Mouse (Mus musculus): ENCODE results near the gene Fam50b.

Gene Fam50b

DNA sequence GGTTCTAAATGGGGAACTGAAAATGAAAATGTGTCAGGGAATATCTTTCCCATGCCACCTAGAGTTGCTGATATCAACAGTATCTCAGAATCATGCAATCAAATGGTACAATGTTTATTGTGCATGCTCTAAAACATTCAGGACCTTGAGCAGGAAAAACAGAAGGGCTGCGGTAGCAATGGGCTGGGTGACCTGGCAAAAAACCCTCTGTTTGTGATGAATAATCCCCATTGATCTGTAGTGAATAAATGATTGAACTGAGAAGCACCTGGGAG is 4.0 kb downstream of the Fam50b start:
- DNase-seq (ENCODE audit: low read depth, low spot score), result no peak

DNA sequence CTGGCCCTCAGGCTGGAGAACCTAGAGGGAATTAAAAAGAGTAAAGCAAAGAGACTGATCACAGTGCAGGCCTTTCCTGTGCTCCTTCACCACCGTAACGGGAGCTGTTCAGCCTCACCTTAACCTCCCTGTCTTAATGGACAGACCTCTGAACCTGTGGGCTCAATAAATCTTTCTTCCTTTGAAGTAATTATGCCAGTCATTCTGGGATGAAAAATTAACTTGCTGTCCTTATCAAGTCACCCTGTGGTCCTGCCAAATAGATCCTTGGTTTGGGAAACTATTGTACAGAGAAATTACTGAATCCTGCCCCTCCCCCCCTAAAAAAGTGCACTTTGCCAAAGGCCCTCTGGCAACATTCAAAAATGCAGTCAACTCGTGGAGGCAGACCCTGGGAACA is 4.4 kb downstream of the Fam50b start:
- no peak for DNase-seq (ENCODE audit: low read depth, low spot score)

DNA sequence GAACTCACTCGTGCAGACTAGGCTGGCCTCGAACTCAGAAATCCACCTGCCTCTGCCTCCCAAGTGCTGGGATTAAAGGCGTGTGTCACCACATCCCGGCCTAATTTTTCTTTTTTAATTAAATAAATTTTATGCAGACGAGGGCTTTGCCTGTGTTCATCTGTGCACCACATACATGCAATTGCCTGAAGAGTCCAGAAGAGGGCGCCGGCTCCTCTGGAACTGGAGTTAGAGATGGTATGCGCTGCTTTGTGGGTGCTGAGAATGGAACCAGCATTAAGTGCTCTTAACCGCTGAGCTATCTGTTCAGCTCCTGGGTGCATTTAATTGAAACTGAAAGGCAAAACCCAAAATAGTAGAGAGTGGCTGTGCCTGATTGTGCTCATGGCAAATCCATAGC is 6.6 kb downstream of the Fam50b start:
- no peak for DNase-seq (ENCODE audit: low read depth, low spot score)

DNA sequence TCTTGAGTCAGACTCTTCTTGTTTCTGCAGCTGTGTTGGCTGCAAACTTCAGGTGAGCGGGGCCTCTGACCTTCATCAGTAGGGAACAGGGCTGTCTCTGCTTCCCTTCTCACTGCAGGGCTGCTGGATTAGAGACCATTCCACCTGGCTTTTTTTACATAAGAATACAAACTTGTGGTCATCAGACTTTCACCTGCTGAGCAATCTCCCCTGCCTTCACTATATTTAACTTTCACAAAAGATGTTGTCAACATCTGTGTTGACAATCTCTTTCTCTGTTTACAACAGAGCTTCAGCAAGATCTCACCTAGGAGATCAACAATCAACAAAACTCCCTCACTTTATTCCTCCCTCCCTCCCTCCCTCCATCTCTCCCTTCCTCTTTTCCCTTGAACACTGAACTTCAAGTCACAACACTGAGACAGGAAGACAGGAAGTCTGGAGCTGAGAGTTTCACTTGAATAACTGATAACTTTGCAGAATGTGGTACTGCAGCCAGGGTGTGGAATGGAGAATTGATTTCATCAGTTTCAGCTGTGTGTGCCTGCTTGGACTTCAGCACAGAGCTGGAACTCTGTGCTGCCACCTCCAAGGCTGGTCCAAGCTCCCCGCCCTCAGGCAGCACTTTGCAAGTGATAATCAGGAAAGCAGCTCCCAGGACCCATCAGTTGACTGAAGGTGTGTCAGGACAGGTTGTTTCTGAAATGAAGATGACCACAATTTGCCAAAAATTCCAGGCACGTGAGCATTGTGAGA is 7.3 kb downstream of the Fam50b start:
- no peak for DNase-seq (ENCODE audit: low read depth, low spot score)

DNA sequence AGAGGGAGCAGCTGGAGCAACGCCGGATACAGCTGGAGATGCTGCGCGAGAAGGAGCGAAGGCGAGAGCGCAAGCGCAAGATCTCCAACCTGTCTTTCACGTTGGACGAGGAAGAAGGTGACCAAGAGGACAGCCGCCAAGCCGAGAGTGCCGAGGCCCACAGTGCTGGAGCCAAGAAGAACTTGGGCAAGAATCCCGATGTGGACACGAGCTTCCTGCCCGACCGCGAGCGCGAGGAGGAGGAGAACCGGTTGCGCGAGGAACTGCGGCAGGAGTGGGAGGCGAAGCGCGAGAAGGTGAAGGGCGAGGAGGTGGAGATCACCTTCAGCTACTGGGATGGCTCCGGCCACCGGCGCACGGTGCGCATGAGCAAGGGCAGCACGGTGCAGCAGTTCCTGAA is 12.2 kb downstream of the Fam50b start:
- no peak for DNase-seq (ENCODE audit: low read depth, low spot score)

DNA sequence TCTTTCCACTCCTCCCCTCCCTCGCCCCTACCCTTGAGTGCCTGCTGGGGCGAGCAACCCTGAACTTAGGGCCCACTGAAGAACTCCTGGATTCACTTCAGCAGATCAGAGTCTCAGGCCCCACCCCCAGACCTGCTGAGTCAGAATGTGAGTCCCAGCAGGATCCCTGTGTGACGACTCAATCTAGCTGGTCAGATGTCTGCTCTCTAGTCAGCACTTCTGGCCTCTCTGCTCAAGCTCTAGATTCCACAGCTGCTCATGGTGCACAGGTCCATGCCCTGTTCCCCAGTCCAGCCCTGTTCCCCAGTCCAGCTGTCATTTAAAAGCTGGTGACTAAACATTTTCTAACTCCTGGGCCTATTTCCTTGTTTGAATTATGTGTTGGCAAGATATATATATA is 13.9 kb downstream of the Fam50b start:
- no peak for DNase-seq (ENCODE audit: low read depth, low spot score)

DNA sequence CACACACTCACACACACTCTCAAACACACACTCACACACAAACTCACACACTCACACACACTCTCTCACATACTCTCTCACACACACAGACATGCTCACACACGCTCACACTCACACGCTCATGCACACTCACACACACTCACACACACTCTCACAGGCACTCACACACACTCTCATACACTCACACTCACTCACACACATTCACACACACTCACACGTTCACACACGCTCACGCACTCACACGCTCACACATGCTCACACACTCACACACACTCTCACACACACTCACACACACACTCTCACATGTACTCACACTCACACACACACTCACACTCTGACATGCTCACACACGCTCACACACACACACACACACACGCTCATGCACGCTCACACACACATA is 24.6 kb downstream of the Fam50b start:
- DNase-seq (ENCODE audit: low read depth, low spot score), result no peak

DNA sequence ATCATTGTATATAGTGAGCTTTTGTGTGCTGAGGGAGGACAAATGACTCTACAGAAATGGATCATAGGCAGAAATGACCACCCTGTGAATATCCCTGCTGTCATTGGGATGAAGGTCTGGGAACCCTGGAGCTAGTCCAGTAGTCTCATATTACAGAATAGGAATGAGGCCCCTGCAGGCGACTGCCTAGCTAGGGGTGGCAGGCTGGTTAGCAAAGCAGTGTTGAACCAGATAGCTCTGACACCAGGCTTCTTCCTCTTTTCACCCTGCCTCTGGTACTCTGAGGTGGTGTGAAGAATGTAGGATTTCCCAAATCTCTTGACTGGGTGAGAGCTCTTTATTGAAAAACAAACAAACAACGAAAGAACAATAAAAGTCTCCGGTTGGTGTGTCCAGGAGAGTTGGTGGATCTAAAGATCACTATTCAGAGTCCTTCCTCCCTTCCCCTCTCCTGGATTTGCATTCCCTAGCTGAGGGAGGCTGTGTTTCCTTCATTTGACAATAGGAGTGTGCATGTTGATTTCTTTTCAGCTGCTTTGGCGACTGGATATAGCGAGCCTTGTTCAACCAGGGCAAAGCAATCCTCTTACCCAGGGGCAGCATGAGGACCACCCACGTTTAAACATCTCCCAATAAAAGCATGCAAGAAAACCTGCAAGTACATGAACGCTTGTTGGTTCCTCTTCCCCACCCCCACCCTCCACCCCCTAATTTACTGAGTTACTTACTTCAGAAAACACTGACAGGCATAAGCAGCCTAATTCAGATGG is 26.1 kb downstream of the Fam50b start:
- DNase-seq (ENCODE audit: low read depth, low spot score), result no peak

DNA sequence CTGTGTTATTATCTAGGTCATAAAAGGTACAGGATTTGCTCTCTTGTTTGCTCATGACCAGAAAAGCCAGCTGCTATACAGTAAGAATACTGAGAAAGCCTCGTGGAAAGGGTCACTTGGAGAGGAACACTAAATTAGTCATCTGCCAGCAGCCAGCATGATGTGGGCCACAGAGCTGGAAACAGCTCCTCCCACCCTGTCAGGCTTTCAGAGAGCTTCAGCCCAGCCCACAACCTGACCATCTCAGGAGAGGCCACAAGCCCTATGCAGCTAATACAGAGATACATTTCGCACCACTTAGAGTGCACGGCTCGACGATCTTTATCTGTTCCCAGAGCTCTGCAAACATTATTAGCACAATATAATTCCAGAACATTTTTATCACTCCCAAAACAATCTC is 27.5 kb downstream of the Fam50b start:
- no peak for DNase-seq (ENCODE audit: low read depth, low spot score)

DNA sequence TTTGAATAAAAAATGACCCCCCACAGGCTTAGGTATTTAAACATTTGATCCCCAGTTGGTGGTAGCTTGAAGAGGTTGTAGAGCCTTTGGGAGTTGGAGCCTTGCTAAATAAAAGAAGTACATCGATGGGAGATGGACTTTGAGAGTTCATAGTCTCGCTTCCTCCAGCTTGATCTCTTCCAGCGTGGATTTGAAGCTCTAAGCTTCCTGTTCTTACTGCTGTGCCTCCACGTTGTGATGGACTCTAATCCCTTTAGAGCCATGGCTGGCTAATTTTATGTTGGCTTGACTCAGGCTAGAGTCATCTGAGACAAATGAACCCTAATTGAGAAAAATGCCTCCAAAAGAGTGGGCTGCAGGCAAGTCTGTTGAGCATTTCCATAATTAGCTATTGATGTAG is 28.2 kb downstream of the Fam50b start:
- no peak for DNase-seq (ENCODE audit: low read depth, low spot score)

DNA sequence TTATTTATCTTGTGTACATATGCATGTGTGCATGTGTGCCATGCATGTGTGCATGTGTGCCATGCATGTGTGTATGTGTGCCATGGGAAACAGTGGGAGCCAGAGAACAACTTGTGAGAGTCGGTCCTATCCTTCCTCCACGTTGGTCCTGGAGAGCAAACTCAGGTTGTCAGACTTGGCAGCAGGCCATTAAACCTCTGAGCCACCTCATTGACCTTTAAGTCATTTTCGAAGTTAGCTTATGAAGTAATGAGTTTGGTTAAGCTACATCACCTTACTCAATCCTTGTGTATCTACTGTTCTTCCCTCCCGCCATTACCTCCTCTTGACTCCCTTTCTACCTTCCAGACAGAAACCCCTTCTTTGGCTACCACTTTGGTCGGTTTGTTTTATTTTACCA is 30.6 kb downstream of the Fam50b start:
- no peak for DNase-seq (ENCODE audit: low read depth, low spot score)

DNA sequence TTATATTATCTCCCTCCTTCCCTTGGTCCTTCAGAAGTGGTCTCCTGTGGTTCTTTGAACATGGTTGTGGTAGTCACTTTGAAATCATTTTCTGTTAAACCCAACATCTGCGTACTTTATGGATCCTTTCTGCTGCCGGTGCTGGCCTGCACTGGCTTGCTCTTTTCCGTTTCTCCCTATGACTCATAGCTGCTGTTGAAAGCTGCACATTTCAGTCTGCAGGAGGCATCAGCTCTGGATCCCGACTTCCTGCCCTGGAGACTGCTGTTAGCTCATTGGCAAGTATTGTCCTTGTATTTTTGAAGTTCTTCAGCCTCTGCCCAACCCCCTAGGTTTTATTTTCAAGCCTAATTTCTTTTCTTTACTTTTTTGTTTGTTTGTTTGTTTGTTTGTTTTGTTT is 31.9 kb downstream of the Fam50b start:
- no peak for DNase-seq (ENCODE audit: low read depth, low spot score)

DNA sequence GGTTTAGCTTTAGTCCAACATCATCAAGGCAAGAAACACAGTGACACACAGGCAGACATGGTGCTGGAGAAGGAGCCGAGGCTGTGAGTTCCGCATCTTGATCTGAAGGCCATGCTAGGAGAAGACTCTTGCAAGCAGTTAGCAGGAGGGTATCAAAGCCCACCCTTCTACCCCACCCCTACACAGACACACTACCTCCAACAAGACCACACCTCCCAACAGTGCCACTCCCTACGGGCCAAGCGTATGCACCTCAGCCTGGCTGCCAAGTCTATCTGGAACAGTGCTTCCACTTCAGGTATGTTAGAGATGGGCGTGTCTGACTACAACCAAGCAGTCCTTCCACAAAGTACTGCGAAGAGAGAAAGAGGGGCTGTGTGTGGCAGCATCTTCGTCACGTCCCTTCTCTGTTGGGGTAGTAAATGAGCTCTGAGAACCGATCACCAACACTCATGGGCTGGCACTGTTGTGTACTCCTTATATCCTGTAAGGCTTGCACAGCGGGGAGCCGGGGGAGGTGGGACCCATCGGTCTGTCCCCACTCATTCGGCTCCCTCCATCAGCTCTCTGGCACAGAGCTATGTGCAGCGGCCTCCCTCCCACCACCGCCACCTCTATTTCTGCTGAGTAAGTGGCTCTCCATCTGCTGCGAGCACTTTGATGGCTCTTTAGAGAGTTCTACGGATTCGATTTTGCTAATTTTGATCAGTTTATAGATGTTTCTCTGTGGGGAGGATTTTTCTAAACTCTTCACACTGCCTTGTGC is 33.1 kb downstream of the Fam50b start:
- no peak for DNase-seq (ENCODE audit: low read depth, low spot score)

DNA sequence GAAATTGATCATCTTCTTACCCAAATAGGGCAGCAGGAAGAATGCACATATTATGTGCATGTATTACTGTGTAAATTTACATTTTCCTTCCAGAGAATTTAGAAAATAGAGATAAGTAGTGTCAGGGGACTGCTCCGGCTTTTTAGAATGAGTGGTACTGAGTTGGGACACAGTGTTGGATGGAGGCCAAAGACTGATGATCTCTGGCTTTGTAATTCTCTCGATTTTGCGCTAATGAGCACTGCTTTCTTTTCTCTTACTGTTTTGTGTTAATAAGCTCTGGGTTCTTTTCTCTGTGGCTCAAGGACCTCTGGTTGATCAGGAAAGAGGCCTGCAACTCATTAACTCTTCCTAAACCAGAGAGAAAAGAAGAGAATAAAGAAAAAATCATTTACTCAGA is 42.1 kb downstream of the Fam50b start:
- no peak for DNase-seq (ENCODE audit: low read depth, low spot score)

DNA sequence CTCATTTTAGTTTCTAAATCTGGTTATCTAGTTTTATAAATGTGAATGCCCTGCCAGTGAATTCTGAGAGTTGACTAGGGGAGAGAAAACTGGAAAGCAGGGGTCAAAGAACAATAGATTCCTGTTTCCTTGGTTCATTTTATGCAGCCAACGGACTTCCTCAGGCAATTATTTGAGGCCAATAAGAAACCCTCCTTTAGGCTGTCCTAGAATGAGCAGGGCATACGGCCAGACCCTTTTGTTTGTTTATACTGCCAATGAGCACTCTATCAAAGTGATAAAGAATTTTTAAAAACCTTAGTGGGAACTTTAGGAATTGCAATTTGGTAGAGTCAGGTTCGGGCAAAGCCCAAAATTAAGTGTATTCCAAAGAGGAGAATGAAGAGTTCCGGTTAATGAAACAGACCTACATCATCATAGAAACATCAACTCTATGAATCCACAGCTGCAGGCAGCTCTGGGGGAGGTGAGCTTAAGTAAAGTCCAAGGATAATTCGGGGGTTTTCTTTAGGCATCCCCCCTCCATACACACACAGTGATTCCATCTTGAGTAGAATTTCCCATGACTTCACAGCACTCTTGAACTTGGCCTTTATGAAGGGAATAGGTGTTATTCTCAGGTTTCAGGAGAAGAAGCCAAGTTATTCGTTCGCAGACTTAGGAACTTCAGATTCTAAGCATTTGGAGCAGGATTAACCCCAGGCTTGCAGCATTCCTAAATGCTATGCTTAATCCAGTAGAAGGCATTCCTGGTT is 46.4 kb downstream of the Fam50b start:
- no peak for DNase-seq (ENCODE audit: low read depth, low spot score)

DNA sequence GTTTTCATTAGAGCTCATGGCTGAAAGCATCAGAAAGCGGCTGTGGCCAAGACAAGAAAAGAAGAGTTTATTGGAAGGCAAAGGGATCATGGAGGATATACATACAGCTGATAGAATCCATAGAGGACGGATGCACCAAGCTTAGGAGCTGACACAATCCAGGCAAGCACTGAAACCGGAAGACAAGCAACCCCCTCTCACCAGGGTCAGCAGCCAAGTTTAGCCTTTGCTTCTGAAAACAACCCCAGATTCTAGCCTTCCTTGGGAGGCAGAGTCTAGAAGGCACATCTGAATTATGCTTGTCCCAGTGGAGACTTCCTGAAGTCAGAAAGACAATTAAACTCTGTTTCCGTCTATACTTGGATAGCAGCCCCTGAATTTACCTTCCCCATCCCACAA is 47.0 kb downstream of the Fam50b start:
- DNase-seq (ENCODE audit: low read depth, low spot score), result no peak

DNA sequence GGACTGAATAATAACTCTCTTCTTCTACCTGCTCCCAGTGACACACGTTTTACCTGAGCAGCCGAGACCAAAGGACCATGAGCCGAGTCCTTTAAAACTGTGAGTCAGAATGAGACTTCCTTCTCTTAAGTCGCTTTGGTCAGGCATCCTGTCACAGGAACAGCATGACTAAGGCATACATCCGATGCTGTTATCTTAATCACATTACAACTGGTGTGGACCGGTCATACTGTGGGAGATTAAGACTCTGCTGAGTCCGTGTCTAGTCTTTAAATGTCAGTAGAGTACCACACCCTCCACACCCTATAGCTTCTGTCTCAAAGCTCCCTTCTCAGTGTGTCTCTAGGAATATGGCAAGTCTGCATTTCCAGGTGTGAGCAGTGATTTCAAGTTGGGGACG is 50.2 kb downstream of the Fam50b start:
- DNase-seq (ENCODE audit: low read depth, low spot score), result no peak

DNA sequence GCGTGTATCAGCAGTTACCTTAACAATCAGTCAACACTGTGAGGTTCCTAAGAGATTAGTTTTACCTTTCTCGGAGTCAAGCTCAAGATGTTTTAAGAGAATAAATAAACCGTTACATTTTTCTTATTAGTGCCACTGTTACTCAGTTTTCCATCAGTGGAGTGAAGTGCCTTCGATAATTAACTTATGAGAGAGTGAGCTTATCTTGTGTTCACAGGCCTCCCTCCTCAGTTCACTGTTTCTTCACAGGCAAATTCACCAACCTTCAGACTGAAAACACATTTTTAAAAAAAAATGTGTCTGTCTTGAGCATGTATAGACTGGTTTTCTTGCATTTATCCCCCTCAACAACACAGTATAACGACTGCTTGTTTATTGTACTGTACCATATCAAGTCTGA is 52.0 kb downstream of the Fam50b start:
- DNase-seq (ENCODE audit: low read depth, low spot score), result no peak

DNA sequence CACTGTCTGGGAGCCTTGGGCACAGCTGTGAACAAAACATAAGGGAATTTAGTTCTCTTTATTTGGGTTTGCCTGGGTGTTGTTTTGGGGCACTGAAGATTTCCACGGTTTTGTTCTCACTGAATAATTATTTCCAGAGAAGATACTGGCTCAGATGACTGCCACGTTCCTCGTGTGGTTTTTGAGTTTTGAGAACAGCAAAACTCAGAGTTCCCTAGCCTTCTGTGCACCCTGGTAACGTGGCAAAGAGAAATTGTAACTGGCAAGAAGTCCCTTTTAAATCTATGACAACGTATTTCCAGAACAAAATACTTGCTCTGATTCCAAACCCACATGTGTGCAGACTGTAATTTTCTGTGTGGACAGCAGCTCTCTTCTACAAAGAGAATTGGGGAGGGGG is 52.9 kb downstream of the Fam50b start:
- no peak for DNase-seq (ENCODE audit: low read depth, low spot score)

DNA sequence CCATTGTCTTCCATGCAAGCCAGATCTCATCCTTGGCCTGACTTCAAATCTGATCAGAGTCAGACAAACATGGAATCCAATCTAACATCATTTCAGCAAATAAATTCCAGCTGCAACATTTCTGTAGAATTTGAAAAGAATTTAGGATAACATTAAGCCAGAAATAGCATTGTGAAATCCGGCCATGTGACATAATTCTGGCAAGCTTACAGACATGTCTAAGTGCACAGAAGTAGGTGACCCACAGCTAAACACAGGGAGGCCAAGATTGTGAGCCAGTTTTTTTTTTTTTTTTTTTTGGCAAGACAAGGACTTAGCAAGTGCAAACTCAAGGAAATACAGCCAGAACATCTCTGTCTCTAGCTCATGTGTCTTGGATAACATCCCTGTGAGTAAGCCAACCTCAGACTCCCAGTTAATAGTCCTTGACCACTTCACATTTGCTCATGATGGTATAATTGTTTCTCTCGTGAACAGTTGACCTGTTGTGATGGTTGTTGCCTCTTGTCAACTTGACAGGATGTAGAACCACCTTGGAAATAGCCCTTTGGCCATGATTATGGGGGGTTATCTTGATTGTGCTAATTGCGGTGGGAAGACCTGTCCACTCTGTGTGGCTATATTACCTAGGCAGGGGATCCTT is 54.6 kb downstream of the Fam50b start:
- no peak for DNase-seq (ENCODE audit: low read depth, low spot score)

DNA sequence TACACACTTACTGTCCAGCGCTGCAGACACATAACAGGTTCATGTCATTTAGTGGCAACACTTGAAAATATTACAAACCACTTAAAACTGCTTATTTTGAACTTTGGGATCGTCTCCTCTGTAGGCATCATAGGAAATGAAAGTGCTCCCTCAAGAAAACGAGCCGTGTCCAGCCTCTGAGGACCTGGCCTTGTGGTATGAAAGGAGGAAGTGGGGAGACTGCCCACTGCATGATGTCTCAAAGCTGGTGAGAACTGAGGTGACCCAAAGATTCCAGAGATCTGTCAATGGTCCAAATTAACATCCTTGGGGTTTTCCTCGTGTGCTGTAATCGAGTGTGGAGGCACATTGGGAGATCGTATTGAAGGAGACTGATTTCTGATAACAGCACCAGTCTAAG is 58.4 kb downstream of the Fam50b start:
- DNase-seq (ENCODE audit: low read depth, low spot score), result no peak

DNA sequence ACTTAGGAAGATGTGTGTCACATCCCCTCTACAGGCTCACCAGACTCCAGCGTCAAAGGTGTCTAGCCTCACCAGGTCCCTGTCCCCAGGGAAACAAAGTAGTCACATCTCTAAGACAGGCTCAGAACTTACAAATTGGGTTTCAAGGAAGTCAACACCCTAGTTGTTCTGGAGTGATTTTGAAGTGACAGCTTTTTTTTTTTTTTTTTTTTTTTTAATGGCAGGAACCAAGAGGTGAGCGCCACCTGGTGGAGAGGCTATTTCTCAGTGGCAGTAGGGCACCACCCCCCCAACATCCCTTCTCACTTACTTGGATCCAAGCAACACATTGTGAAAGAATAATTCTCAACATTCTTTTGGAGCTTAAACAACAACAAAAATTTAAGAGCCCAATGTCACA is 59.2 kb downstream of the Fam50b start:
- no peak for DNase-seq (ENCODE audit: low read depth, low spot score)

Measured in retina, postnatal 7 days (tissue).